Mouse (Mus musculus) CH12F3 (cell line): ENCODE data around the gene Sh3tc1.

Experiments used
- in situ Hi-C: fragments of 300-500 bp; cut with MboI; formaldehyde crosslinking; loops from 2 replicates; pipeline ENCODE4 v1.14.3; 2020; ENCODE audit warnings: low sequenced_read_pairs

Gene Sh3tc1

GRCm38 (mm10) chr5:35739536-35740278, at the start of gene Sh3tc1:
Gene Sh3tc1, minus strand, starts transcription at chr5:35739987.
- in situ Hi-C loops = no loop called here

DNA sequence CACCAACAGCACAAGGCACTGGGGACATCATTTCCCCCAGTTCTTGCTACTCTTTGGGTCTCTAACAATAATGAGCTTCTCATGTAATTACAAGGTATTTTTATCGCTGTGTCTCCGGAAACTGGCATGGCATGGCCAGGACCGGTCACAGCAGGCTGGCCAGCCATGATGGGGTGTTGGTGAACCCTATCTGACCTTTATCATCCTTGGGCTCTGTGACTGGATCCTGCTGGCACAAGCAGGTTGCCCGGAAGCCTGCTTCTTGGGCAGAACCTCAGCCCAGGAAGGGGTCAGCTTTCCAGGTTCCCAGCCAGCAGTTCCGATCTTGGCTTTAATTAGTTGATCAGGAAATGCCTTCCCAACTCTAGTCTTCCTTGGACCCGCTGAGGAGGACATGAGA, 48.9 kb upstream of the Sh3tc1 start:
- in situ Hi-C loops = no loop called here

DNA sequence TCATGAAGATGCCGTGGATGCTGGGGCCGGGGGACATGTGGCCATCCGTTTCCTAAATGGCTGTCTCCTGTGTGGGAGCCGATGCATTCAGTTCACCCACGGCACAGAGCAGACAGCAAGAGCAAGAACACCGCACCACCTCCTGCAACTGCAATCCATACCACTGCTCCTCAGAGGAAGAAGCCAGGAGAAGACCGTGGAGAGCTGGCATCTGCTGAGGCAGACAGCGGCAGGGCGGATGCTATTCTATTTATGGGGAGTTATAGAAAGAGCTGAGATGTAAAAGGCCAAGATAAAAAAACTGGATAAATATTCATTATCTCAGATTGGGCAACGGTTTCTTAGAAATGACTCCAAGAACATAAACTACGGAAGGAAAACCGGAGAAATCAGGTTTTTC, 48.1 kb upstream of the Sh3tc1 start:
- in situ Hi-C loops = no loop called here

- in situ Hi-C loops = no loop called here
These were observed 46.1 kb upstream of the Sh3tc1 start for GRCm38 (mm10) chr5:35785853-35786252.

DNA sequence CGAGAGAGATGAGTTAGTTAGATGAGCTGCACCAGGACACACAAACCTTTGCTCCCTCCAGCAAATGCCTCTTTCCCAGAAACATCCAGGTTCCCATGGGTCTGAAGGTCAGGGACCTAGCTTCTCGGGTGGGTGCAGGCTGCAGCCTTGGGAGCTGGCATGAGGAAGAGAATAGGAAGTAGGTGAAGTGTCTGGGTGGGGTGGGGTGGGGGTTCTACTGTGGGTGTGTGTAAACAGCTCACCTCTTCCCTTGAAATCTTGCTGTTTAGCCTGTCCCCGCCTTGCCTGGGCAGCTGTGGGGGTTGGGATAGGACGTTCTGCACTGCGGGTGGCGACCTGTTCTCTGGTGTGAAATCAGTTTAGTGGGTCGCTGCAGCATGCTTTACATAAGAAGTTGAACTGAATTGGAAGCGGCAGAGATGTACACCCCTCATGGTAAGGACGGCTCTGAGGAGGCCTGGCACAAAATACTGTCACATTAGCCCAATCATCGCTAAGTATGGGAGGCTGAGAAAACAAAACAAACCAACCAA, 42.9 kb upstream of the Sh3tc1 start:
- in situ Hi-C loops = no loop called here

DNA sequence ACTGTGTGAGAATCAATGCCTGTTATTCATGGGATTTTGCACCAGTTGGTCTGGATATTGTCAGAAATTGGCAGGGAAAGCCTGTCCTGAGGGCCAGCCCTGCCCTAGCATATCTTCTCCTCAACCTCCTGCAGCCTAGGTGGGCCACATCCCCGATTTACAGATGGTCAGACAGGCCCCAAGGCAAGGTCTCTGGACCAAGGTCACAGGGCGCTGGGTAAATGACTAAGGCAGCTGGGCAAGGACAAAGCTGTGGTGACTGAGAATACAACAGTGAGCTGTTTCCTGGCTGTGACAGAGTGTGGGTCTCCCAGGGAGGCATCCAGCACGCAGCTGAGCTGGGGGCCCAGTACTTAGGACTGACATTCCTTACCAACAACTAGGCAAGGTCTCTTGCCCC, 41.3 kb upstream of the Sh3tc1 start:
- in situ Hi-C loops = no loop called here

GRCm38 (mm10) chr5:35774137-35774424, 34.3 kb upstream of the Sh3tc1 start:
- in situ Hi-C loops = no loop called here

DNA sequence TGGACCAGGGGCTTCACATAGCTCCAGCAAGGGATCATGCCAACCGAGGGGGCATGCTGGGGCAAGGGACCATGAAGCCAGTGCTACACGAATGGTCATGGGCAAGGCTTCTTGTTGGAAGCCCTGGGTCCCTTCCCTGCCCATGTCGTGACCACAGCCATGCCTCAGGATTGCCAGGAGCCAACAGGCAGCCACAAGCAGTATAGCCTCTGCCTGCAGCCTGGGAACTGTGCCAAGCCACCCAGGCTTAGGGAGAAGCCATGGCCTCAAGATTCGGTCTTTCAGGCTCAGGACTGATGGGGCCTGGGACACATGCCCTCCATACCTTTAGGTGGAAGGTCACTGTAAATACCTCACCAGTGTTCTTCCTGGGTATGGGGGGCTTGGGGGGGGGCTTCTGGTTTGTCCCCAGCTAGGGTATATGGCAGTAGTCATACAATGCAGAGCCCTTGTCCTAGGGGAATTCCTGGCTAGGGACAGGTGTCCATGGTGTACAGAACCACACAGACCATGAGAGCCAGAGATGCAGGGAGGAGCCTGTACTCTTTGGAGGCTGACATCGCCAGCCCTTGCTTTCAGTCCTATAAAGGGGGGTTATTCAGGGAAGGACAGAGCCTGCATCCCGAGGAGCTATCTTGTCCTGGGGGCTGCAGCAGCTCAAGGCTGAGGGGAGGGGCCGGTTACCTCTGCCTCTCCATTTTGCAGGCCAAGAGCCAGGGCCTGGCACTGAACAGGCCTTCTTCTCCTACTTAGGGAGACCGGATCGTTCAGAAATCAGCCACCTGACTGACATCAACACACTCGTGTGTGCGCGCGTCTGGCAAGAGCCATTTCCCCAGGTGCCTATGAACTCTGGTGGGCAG, 33.7 kb upstream of the Sh3tc1 start:
- in situ Hi-C loops = no loop called here

- in situ Hi-C loops = no loop called here
These were observed 31.3 kb upstream of the Sh3tc1 start for GRCm38 (mm10) chr5:35770891-35771663.

- in situ Hi-C loops = no loop called here
These were observed 30.5 kb upstream of the Sh3tc1 start for GRCm38 (mm10) chr5:35770246-35770645.

GRCm38 (mm10) chr5:35768997-35769396, 29.2 kb upstream of the Sh3tc1 start:
- in situ Hi-C loops = no loop called here

DNA sequence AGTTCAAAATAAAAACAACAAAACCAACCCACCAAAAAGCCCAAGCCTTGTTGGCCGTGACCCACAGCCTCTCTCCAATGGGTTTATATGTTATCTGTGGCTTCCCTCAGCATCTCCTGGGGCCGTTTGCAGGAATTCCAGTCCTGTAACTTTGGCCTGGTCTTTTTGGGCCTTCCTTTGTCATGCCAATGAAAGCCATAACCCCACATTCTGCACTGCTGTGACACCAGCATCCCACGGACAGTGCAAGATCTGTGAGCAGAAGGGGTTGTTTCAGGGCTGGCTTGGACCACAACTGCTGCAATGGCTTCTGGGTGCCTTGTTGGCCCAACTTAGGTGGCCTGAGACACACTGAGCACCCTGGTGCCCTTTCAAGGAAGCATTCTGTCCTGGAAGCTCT, 28.7 kb upstream of the Sh3tc1 start:
- in situ Hi-C loops = no loop called here

GRCm38 (mm10) chr5:35765909-35766308, 26.1 kb upstream of the Sh3tc1 start:
- in situ Hi-C loops = no loop called here

- in situ Hi-C loops = no loop called here
These were observed 23.1 kb upstream of the Sh3tc1 start for GRCm38 (mm10) chr5:35762850-35763249.

DNA sequence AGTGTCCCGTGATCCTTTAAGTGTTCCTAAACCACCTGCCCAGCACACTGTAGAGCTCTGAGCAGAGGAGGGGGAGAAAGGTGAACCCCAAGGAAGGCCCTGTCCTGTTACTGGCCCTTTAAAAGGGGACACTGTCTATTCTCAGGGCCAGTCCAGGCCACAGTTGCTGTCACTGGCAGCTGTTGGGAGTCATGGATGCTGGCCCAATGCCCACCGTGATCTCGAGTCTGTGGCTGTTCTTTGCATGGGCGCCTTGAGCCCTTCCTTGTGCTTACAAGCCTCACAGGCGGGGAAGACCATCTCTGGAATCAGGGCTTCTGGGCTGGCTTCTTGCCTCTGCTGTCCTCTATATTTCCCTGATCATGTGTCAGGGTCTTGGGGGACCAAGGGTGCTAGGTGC, 22.6 kb upstream of the Sh3tc1 start:
- in situ Hi-C loops = no loop called here

- in situ Hi-C loops = no loop called here
These were observed 21.5 kb upstream of the Sh3tc1 start for GRCm38 (mm10) chr5:35761323-35761722.

GRCm38 (mm10) chr5:35758081-35759053, 18.6 kb upstream of the Sh3tc1 start:
- in situ Hi-C loops = no loop called here

DNA sequence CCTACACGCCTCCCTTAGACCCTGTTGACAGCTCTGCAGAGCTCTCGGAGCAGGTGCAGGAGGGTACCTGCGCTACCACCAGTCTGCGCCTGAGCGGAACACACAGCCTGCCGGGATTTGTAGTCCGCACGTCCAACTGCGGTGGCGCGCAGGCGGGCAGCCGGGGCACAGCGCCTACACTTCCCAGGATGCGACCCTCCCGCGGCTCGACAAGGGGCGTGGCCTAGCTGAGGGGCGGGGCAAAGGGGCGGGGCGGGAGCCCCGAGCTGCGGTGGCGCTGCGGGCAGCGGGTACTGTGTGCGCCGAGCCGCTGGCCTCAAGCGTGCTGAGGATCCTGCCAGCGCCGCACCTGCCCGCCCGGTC, 17.8 kb upstream of the Sh3tc1 start, which contains the start of gene Ablim2:
Gene Ablim2 (plus strand): TSS at position 242 of the 363 bp plus-strand sequence.
- in situ Hi-C loops = no loop called here

- in situ Hi-C loops = no loop called here
These were observed 17.3 kb upstream of the Sh3tc1 start for GRCm38 (mm10) chr5:35756997-35757638.

- in situ Hi-C loops = no loop called here
These were observed 16.2 kb upstream of the Sh3tc1 start for GRCm38 (mm10) chr5:35756020-35756419.
